Mouse (Mus musculus): Measurements from ENCODE around the gene Rufy1. TPM values are rescaled to one million over a fixed set of nuclear protein-coding genes. Genes with fewer than 3 reads are reported as not detected.

The Rufy1 gene
- polyA plus RNA-seq (2014; fragmentation: Nextera tagmentation; extraction: Ambion mirVana) = 25.9 and 29.9 TPM in 2 replicates

DNA sequence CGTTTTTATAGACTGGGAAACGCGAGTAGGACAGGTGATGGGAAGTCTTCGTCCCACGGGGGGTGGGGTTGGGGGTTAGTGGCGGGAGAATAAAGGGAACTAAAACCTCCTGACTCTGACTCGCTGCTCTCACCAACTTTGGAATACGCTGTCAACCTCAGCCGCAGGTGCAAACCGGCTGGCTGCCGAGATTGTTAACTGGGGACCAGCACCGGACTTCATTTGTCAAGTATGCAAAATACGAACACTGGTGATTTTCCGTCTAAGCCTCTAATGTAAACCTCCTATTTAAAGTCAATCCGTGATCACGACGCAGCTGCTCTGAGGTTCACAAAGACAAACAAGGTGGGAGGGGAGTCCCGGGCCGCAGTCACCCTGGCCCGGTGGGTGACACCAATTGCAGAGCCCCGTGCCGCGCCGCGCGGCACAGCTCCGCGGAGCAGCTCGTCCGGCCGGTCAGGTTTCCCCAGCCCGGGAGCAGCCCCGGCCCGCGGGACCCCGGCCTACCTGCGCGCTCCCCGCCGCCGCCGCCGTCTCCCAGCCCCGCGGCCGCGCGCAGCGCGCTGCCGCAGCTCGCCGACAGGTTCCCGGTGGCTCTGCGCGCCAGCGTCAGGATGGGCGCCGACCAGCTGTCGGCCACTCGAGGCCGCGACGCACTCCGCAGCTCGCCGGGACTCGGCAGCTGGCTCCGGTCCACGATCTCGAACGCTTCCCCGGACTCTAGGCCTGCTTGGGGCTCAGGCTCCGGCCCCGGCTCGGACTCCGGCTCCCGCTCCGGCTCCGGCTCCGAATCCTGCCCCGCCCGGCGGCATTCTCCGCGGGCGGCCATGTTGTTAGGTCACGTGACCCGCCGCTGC lies at the start of gene Rufy1:
TSS of gene Rufy1 (minus strand) at position 849 of the 857 bp plus-strand sequence.
- peak; percentile 91 for DNase-seq (ENCODE audit: low spot score)
- under 1% methylated on average over 85 of the region's 90 CpGs for WGBS
- peak within 1 kb of the TSS; percentile 93 for H3K27ac ChIP-seq (ENCODE audit: low read depth, low read length)
- H3K9me3 ChIP-seq (ENCODE audit: control insufficient read depth, low read length) = no peaks in the 10 kb centered on the region
- H3K36me3 ChIP-seq (ENCODE audit: control insufficient read depth, insufficient read depth, low read length) = no peaks in the 10 kb centered on the region
- no peaks in the 10 kb centered on the region for H3K27me3 ChIP-seq (ENCODE audit: control insufficient read depth, insufficient read depth, low read length)
- no peaks in the 10 kb centered on the region for H3K4me1 ChIP-seq (replicated peaks; ENCODE audit: control insufficient read depth, insufficient read depth, low read length)
- ATAC-seq (ENCODE audit: low FRiP score) = peak; percentile 82
- H3K9ac ChIP-seq (ENCODE audit: low read depth, low read length) = peak within 1 kb of the TSS; percentile 91
- H3K4me3 ChIP-seq (ENCODE audit: low read depth, low read length) = peak within 1 kb of the TSS; percentile 75
- peak within 1 kb of the TSS; percentile 76 for H3K4me2 ChIP-seq (replicated peaks; ENCODE audit: low read depth, low read length)

DNA sequence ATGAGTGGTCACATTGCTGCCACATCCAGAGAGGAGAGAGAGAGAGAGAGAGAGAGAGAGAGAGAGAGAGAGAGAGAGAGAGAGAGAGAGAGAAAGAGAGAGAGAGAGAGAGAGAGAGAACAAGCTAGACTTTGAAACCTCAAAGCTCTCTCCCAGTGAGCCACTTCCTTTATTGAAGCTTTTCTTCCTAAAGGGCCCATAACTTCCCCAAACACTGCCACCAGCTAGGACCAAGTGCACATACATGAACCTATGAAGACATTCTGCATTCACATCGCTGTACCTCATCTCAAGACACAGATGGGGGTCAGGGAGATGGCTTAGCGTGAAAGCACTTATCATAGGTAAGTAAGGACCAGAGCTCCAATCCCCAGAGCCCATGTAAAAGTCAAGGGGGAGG lies 47.1 kb upstream of the Rufy1 start:
- WGBS = 83% methylated on average over 2 of the region's 2 CpGs
- DNase-seq (ENCODE audit: low spot score) (no peak), ATAC-seq (ENCODE audit: low FRiP score) (no peak)
- no peak overlapping the region for H3K4me2 ChIP-seq (replicated peaks; ENCODE audit: low read depth, low read length)
- no peaks in the 10 kb centered on the region for H3K36me3 ChIP-seq (ENCODE audit: control insufficient read depth, insufficient read depth, low read length)
- H3K9ac ChIP-seq (ENCODE audit: low read depth, low read length) = no peak overlapping the region
- H3K4me1 ChIP-seq (replicated peaks; ENCODE audit: control insufficient read depth, insufficient read depth, low read length) = no peaks in the 10 kb centered on the region
- H3K27ac ChIP-seq (ENCODE audit: low read depth, low read length) = no peak overlapping the region
- no peaks in the 10 kb centered on the region for H3K9me3 ChIP-seq (ENCODE audit: control insufficient read depth, low read length)
- no peak overlapping the region for H3K4me3 ChIP-seq (ENCODE audit: low read depth, low read length)
- no peaks in the 10 kb centered on the region for H3K27me3 ChIP-seq (ENCODE audit: control insufficient read depth, insufficient read depth, low read length)

DNA sequence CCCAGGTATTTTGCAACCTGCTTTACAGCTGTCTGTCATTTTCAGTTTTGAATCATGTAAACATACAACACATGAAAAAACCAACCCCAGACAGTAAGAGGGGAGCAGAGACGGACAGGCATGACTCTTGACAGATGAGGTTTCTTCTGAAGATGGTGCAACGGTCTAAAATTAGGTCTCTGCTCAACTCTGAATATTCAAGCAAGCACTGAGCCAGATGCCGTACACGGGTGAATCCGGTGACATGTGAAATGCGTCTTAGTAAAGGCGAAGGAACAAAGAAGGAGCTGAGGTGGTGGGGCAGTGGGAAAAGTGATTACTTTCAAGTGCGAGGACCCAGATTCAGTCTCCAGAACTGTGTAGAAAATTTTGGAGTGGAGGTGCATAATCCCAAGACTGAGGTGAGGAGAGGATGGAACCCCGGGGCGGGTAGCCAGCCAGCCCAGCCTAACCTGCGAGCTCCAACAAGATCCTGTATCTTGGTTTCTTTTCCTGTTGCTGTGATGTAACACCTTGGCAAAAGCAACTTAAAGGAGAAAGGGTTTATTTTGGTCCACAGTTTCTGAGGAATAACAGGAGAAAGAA lies 46.7 kb upstream of the Rufy1 start:
- Histone ChIP-seq H3K27ac (ENCODE audit: low read depth, low read length) (no peak overlapping the region), H3K4me3 (ENCODE audit: low read depth, low read length) (no peak overlapping the region), H3K9me3 (ENCODE audit: control insufficient read depth, low read length) (no peaks in the 10 kb centered on the region), H3K27me3 (ENCODE audit: control insufficient read depth, insufficient read depth, low read length) (no peaks in the 10 kb centered on the region), H3K4me2 (replicated peaks; ENCODE audit: low read depth, low read length) (no peak overlapping the region), H3K36me3 (ENCODE audit: control insufficient read depth, insufficient read depth, low read length) (no peaks in the 10 kb centered on the region), H3K4me1 (replicated peaks; ENCODE audit: control insufficient read depth, insufficient read depth, low read length) (no peaks in the 10 kb centered on the region), H3K9ac (ENCODE audit: low read depth, low read length) (no peak overlapping the region)
- WGBS = 84% methylated on average over 11 of the region's 11 CpGs
- no peak for ATAC-seq (ENCODE audit: low FRiP score)
- no peak for DNase-seq (ENCODE audit: low spot score)

DNA sequence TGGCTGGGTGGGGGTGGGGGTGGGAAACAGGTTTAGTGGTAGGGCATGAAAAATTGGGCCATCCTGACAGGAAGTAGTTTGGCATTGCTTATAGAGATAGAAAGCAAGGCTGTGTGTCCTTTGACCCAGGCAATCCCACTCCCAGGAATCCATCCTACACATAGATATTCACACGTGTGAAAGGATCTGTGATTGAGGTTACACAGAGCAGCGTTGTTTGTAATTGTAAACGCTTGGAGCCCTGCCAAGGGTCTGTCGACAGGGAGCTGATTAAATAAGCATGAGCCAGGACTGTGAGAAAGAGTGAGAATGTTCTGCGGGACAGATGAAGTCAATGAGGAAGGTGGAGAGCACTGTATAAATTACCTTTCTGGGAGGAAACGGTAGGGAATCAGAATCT lies 46.0 kb upstream of the Rufy1 start:
- DNase-seq (ENCODE audit: low spot score) (peak; percentile 36), ATAC-seq (ENCODE audit: low FRiP score) (0 out of 2 replicates have a peak, but pooled peaks have one; percentile 22)

DNA sequence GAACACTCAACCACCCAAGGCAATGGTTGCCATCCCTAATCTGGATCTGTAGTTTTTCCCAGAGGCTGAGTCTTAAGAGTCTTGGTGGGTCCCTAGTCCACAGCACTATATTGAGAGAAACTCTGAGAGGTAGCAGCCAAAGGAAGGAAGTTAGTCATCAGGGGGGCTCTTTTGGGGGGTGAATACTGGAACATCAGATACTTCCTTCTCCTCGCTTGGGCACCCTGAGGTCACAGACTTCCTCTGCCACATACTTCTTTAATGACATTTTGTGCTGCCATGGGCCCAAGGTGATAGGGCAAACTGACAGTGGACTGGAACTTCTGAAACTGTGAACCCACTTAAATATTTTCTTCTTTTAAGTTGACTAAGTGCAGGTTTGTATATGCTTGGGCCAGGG lies 43.0 kb upstream of the Rufy1 start:
- WGBS = 78% methylated on average over 1 of the region's 1 CpGs
- H3K4me2 ChIP-seq (replicated peaks; ENCODE audit: low read depth, low read length) = no peak overlapping the region
- no peaks in the 10 kb centered on the region for H3K4me1 ChIP-seq (replicated peaks; ENCODE audit: control insufficient read depth, insufficient read depth, low read length)
- no peaks in the 10 kb centered on the region for H3K36me3 ChIP-seq (ENCODE audit: control insufficient read depth, insufficient read depth, low read length)
- H3K27ac ChIP-seq (ENCODE audit: low read depth, low read length) = no peak overlapping the region
- no peak for ATAC-seq (ENCODE audit: low FRiP score)
- no peak for DNase-seq (ENCODE audit: low spot score)
- no peaks in the 10 kb centered on the region for H3K9me3 ChIP-seq (ENCODE audit: control insufficient read depth, low read length)
- no peak overlapping the region for H3K4me3 ChIP-seq (ENCODE audit: low read depth, low read length)
- no peaks in the 10 kb centered on the region for H3K27me3 ChIP-seq (ENCODE audit: control insufficient read depth, insufficient read depth, low read length)
- no peak overlapping the region for H3K9ac ChIP-seq (ENCODE audit: low read depth, low read length)

More for the DNA sequence above, 46.0 kb upstream of the Rufy1 start:
- H3K4me3 ChIP-seq (ENCODE audit: low read depth, low read length) = no peak overlapping the region
- H3K9me3 ChIP-seq (ENCODE audit: control insufficient read depth, low read length) = no peaks in the 10 kb centered on the region
- WGBS = 32% methylated on average over 6 of the region's 6 CpGs
- H3K27me3 ChIP-seq (ENCODE audit: control insufficient read depth, insufficient read depth, low read length) = no peaks in the 10 kb centered on the region
- no peaks in the 10 kb centered on the region for H3K36me3 ChIP-seq (ENCODE audit: control insufficient read depth, insufficient read depth, low read length)
- no peaks in the 10 kb centered on the region for H3K4me1 ChIP-seq (replicated peaks; ENCODE audit: control insufficient read depth, insufficient read depth, low read length)
- no peak overlapping the region for H3K27ac ChIP-seq (ENCODE audit: low read depth, low read length)
- no peak overlapping the region for H3K4me2 ChIP-seq (replicated peaks; ENCODE audit: low read depth, low read length)
- H3K9ac ChIP-seq (ENCODE audit: low read depth, low read length) = no peak overlapping the region

DNA sequence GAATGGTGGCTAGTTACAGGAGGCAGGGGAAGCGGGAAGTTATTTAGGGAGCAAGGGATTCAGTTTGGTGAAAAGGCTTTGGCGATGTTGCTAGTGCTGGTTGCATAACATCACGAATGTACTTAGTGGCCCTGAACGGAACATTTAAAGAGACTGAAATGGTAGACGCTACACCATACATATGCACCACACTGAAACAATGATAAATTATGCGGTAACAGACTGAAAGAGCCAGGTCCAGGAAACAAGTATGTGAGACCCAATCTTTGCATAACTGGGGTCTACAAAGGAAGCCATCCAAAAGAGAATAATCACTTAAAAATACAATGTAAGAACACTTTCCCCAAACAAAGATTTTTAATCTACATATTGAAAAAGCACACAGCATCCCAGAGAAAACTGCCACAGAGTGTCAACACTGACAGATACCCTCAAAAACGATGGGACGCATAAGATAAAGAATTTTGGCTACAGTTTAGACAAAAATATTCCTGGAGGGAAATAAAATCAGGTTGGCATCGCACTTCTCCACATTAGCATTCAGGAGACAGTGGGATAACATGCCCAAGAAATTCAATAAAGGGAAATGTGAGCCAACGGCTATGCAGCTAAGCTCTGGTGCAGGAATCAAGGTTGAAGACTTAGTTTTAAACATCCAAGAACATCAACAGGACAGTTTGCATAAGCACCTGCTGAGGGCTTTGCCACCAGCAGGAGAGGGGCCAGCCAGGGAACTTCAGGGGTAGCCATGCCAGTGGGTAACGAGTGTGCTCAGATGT lies 41.4 kb upstream of the Rufy1 start:
- Histone ChIP-seq H3K27ac (ENCODE audit: low read depth, low read length) (no peak overlapping the region), H3K36me3 (ENCODE audit: control insufficient read depth, insufficient read depth, low read length) (no peaks in the 10 kb centered on the region), H3K9ac (ENCODE audit: low read depth, low read length) (no peak overlapping the region), H3K4me2 (replicated peaks; ENCODE audit: low read depth, low read length) (no peak overlapping the region), H3K4me3 (ENCODE audit: low read depth, low read length) (no peak overlapping the region), H3K4me1 (replicated peaks; ENCODE audit: control insufficient read depth, insufficient read depth, low read length) (no peaks in the 10 kb centered on the region), H3K9me3 (ENCODE audit: control insufficient read depth, low read length) (no peaks in the 10 kb centered on the region), H3K27me3 (ENCODE audit: control insufficient read depth, insufficient read depth, low read length) (no peaks in the 10 kb centered on the region)
- ATAC-seq (ENCODE audit: low FRiP score) = no peak
- WGBS = 90% methylated on average over 11 of the region's 11 CpGs
- no peak for DNase-seq (ENCODE audit: low spot score)

DNA sequence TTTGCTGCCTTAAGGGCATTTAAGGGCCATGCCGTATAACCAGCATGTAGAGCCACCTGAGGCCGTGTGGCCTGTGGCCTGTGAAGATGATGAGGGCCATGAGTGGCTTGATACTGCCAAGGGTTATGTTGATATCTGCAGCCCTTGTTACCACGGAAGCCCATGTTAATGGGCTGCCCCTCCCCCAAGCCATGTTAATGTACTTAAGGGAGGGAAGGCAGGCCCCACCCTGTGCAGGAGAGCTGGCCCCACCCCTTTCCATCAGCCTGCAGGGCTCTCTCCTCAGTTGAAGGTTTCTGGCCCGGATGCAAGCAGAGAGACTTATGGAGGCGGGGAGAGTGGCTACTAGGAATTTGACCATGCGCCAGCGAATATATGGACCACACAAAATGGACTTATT lies 30.6 kb upstream of the Rufy1 start:
- Histone ChIP-seq H3K36me3 (ENCODE audit: control insufficient read depth, insufficient read depth, low read length) (no peaks in the 10 kb centered on the region), H3K9ac (ENCODE audit: low read depth, low read length) (no peak overlapping the region), H3K27me3 (ENCODE audit: control insufficient read depth, insufficient read depth, low read length) (no peaks in the 10 kb centered on the region), H3K4me3 (ENCODE audit: low read depth, low read length) (no peak overlapping the region), H3K27ac (ENCODE audit: low read depth, low read length) (no peak overlapping the region), H3K4me2 (replicated peaks; ENCODE audit: low read depth, low read length) (no peak overlapping the region), H3K4me1 (replicated peaks; ENCODE audit: control insufficient read depth, insufficient read depth, low read length) (peaks cover 4% of the 10 kb centered on the region; the same call in 1 of the 2 replicates), H3K9me3 (ENCODE audit: control insufficient read depth, low read length) (no peaks in the 10 kb centered on the region)
- DNase-seq (ENCODE audit: low spot score) (no peak), ATAC-seq (ENCODE audit: low FRiP score) (no peak)
- WGBS = 83% methylated on average over 7 of the region's 7 CpGs

DNA sequence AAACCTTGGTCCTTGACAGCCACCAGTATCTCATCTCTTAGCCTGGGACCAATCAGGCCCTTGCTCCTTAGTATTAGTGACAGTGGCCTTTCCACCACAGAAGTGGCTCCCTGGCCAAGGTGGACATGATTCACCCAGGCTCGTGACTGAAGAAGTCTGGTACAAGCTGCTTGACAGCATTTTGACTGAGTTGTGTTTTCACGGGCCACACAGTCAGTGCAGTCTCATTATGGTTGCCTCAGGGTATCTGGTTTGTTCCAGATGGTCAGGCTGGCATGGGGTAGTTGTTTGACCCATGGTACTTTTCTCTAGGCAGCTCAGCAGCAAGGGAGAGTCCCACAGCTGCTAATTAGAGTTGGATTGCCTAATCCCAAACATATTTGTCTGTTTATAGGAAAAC lies 28.3 kb upstream of the Rufy1 start:
- no peak for ATAC-seq (ENCODE audit: low FRiP score)
- no peaks in the 10 kb centered on the region for H3K9me3 ChIP-seq (ENCODE audit: control insufficient read depth, low read length)

More for the DNA sequence above, 28.3 kb upstream of the Rufy1 start:
- Histone ChIP-seq H3K36me3 (ENCODE audit: control insufficient read depth, insufficient read depth, low read length) (no peaks in the 10 kb centered on the region), H3K4me3 (ENCODE audit: low read depth, low read length) (no peak overlapping the region), H3K9ac (ENCODE audit: low read depth, low read length) (no peak overlapping the region), H3K27ac (ENCODE audit: low read depth, low read length) (no peak overlapping the region), H3K4me2 (replicated peaks; ENCODE audit: low read depth, low read length) (no peak overlapping the region), H3K4me1 (replicated peaks; ENCODE audit: control insufficient read depth, insufficient read depth, low read length) (peaks cover 4% of the 10 kb centered on the region; the same call in 1 of the 2 replicates), H3K27me3 (ENCODE audit: control insufficient read depth, insufficient read depth, low read length) (no peaks in the 10 kb centered on the region)
- no peak for DNase-seq (ENCODE audit: low spot score)
- WGBS = 80% methylated on average over 2 of the region's 2 CpGs

Data from hindbrain, embryonic 11.5 days (tissue).